Mouse (Mus musculus) CH12.LX (cell line): Measurements from ENCODE around the gene Aire. TPM values are rescaled to one million over a fixed set of nuclear protein-coding genes. Genes with fewer than 3 reads are reported as not detected.
"Not testable (repeated sequence)": the region's sequence is repeated elsewhere in the genome, so short reads cannot be mapped to it uniquely, and the experiment has no call there.

ENCODE experiments used
- DNase-seq: peaks from one replicate; pipeline ENCODE4 v3.0.0-alpha.2; 2013; ENCODE audit errors: extremely low read depth
- H3K27ac ChIP-seq: 2 replicates; pipeline ENCODE4 v1.5.1; 2012; ENCODE audit warnings: low read depth, mild to moderate bottlenecking, control low read depth, moderate library complexity; ENCODE audit not compliant: insufficient read depth
- H3K27me3 ChIP-seq: replicated peaks from 2 replicates; pipeline ENCODE3; 2012; ENCODE audit warnings: inconsistent platforms
- H3K36me3 ChIP-seq, 2 experiments: replicated peaks in 1 of 2; 2 replicates each; pipeline versions ENCODE3 to v1.6.1; 2012; ENCODE audit warnings: inconsistent platforms in 1 of 2, low read length in 1 of 2, mild to moderate bottlenecking in 1 of 2, mixed read lengths in 1 of 2, moderate library complexity in 1 of 2; ENCODE audit not compliant: control insufficient read depth in 1 of 2, insufficient read depth in 1 of 2
- H3K4me1 ChIP-seq, 2 experiments: 2 replicates each; pipeline ENCODE4 v1.6.1; 2012; ENCODE audit warnings: inconsistent platforms in 1 of 2, moderate library complexity in 1 of 2; ENCODE audit not compliant: insufficient read depth in 2 of 2, control insufficient read depth in 1 of 2
- H3K4me2 ChIP-seq: 2 replicates; pipeline ENCODE4 v1.6.1; 2012; ENCODE audit warnings: low read depth, mild to moderate bottlenecking, control low read depth; ENCODE audit not compliant: poor library complexity, insufficient read depth, severe bottlenecking
- H3K4me3 ChIP-seq, 3 experiments: fragments of 150-350 bp in 1 of 3; sonication (generic) in 1 of 3; replicated peaks in 1 of 3; 2 replicates each; pipeline versions ENCODE3 to v1.5.1; 2011 to 2012; ENCODE audit warnings: low read depth in 2 of 3, low read length in 2 of 3, mild to moderate bottlenecking in 2 of 3, moderate library complexity in 2 of 3, control low read depth in 1 of 3, improper control_type of control experiment in 1 of 3, inconsistent platforms in 1 of 3, mixed read lengths in 1 of 3; ENCODE audit not compliant: poor library complexity in 1 of 3
- H3K79me2 ChIP-seq: replicated peaks from 2 replicates; pipeline ENCODE4 v1.6.1; 2012; ENCODE audit warnings: mild to moderate bottlenecking, moderate library complexity; ENCODE audit not compliant: control insufficient read depth, poor library complexity, insufficient read depth, severe bottlenecking; ENCODE audit errors: extremely low read depth
- H3K9ac ChIP-seq: 2 replicates; pipeline ENCODE4 v1.6.1; 2012; ENCODE audit warnings: low read depth, mild to moderate bottlenecking, control low read depth, moderate library complexity; ENCODE audit not compliant: insufficient read depth
- H3K9me3 ChIP-seq: replicated peaks from 2 replicates; pipeline ENCODE3; 2012; ENCODE audit warnings: low read length, inconsistent platforms, mixed read lengths
- BHLHE40 ChIP-seq: IDR thresholded peaks from 2 replicates; pipeline ENCODE4 v1.6.1; 2011; ENCODE audit warnings: mild to moderate bottlenecking, low read depth, low read length, improper control_type of control experiment
- CHD1 ChIP-seq: IDR thresholded peaks from 2 replicates; pipeline ENCODE4 v1.6.1; 2012; ENCODE audit warnings: low read depth, low read length, improper control_type of control experiment, inconsistent platforms
- CHD2 ChIP-seq: IDR thresholded peaks from 2 replicates; pipeline ENCODE4 v1.6.1; 2011; ENCODE audit warnings: low read length, improper control_type of control experiment
- CTCF ChIP-seq, 2 experiments: IDR thresholded peaks in 1 of 2; conservative IDR thresholded peaks in 1 of 2; 2 replicates each; pipeline ENCODE4 v1.5.1; 2011 to 2012; ENCODE audit warnings: low read depth in 2 of 2, low read length in 2 of 2, improper control_type of control experiment in 1 of 2, inconsistent platforms in 1 of 2, mild to moderate bottlenecking in 1 of 2, moderate library complexity in 1 of 2
- E2F4 ChIP-seq: IDR thresholded peaks from 2 replicates; pipeline ENCODE4 v1.6.1; 2011; ENCODE audit warnings: low read depth, low read length, improper control_type of control experiment; ENCODE audit not compliant: insufficient replicate concordance
- ELF1 ChIP-seq: IDR thresholded peaks from 2 replicates; pipeline ENCODE4 v1.6.1; 2014; ENCODE audit warnings: low read depth, mild to moderate bottlenecking, inconsistent platforms, low read length, improper control_type of control experiment
- EP300 ChIP-seq: IDR thresholded peaks from 2 replicates; pipeline ENCODE4 v1.6.1; 2011; ENCODE audit warnings: low read length, improper control_type of control experiment
- GABPA ChIP-seq: IDR thresholded peaks from 2 replicates; pipeline ENCODE4 v1.6.1; 2012; ENCODE audit warnings: low read depth, low read length, improper control_type of control experiment, inconsistent platforms; ENCODE audit not compliant: insufficient replicate concordance
- JUND ChIP-seq: conservative IDR thresholded peaks from 2 replicates; pipeline ENCODE4 v1.6.1; 2011; ENCODE audit warnings: low read depth, low read length, improper control_type of control experiment
- KAT2A ChIP-seq: IDR thresholded peaks from 2 replicates; pipeline ENCODE4 v1.6.1; 2012; ENCODE audit warnings: low read length, improper control_type of control experiment, inconsistent platforms; ENCODE audit not compliant: insufficient replicate concordance
- MAFK ChIP-seq: IDR thresholded peaks from 2 replicates; pipeline ENCODE4 v1.6.1; 2011; ENCODE audit warnings: low read length, improper control_type of control experiment; ENCODE audit not compliant: insufficient replicate concordance
- MAX ChIP-seq: IDR thresholded peaks from 2 replicates; pipeline ENCODE4 v1.6.1; 2011; ENCODE audit warnings: low read length, improper control_type of control experiment
- MAZ ChIP-seq: IDR thresholded peaks from 2 replicates; pipeline ENCODE4 v1.6.1; 2012; ENCODE audit warnings: low read depth, mild to moderate bottlenecking, inconsistent platforms, low read length, improper control_type of control experiment, moderate library complexity
- MXI1 ChIP-seq: IDR thresholded peaks from 2 replicates; pipeline ENCODE4 v1.6.1; 2011; ENCODE audit warnings: mild to moderate bottlenecking, low read depth, low read length, improper control_type of control experiment
- MYC ChIP-seq: IDR thresholded peaks from 2 replicates; pipeline ENCODE4 v1.6.1; 2011; ENCODE audit warnings: low read depth, mild to moderate bottlenecking, improper control_type of control experiment, low read length
- PAX5 ChIP-seq: IDR thresholded peaks from 2 replicates; pipeline ENCODE4 v1.6.1; 2012; ENCODE audit warnings: low read length, inconsistent platforms, mixed read lengths
- RAD21 ChIP-seq: IDR thresholded peaks from 2 replicates; pipeline ENCODE4 v1.6.1; 2011; ENCODE audit warnings: low read depth, mild to moderate bottlenecking, low read length, improper control_type of control experiment, moderate library complexity
- RCOR1 ChIP-seq: conservative IDR thresholded peaks from 2 replicates; pipeline ENCODE4 v1.6.1; 2012; ENCODE audit warnings: low read depth, mild to moderate bottlenecking, inconsistent platforms, low read length, improper control_type of control experiment
- SIN3A ChIP-seq: IDR thresholded peaks from 2 replicates; pipeline ENCODE4 v1.6.1; 2012; ENCODE audit warnings: low read length, improper control_type of control experiment, inconsistent platforms
- USF2 ChIP-seq: conservative IDR thresholded peaks from 2 replicates; pipeline ENCODE4 v1.6.1; 2011; ENCODE audit warnings: low read depth, low read length, improper control_type of control experiment
- ZC3H11A ChIP-seq: IDR thresholded peaks from 2 replicates; pipeline ENCODE4 v1.6.1; 2012; ENCODE audit warnings: low read depth, mild to moderate bottlenecking, inconsistent platforms, low read length, improper control_type of control experiment
- dilution Hi-C: fragments of 300-500 bp; cut with MboI; formaldehyde crosslinking; loops from 2 replicates; pipeline ENCODE4 v1.14.3; 2020; ENCODE audit warnings: low sequenced_read_pairs; ENCODE audit not compliant: extremely low pct_unique_long_range_greater_than_20kb, extremely low pct_ligation_motif_present
- in situ Hi-C: fragments of 300-500 bp; cut with MboI; formaldehyde crosslinking; loops from 3 replicates; pipeline ENCODE4 v1.14.3; 2019; ENCODE audit warnings: low sequenced_read_pairs, low pct_ligation_motif_present, low pct_unique_long_range_greater_than_20kb, mixed read lengths
- polyA plus RNA-seq: library from polyadenylated mRNA; unstranded; fragments of >175 nt; gene quantifications from 2 replicates; pipeline ENCODE4 v1.2.1, GENCODE M21; 2012; ENCODE audit warnings: low read depth; ENCODE audit not compliant: insufficient read length
- total RNA-seq, 2 experiments: library from RNA; depleted of rRNA; stranded (reverse); fragments of 300-350 nt in 1 of 2; fragments of >200 nt in 1 of 2; gene quantifications; 2 replicates each; pipeline ENCODE4 v1.2.3; 2012 to 2014

Aire gene
- total and polyA plus RNA-seq, 3 experiments: 0.16 to 0.17 TPM; not detected in 1

- H3K9ac ChIP-seq, dilution Hi-C loops: not testable (repeated sequence)
- peaks cover 8 to 27% of the 10 kb centered on the region in 2 experiments; a peak in 3 of 4 replicates for H3K4me1 ChIP-seq
Observed at GRCm38 (mm10) chr10:78011116-78011515, 32.3 kb downstream of the Aire start.

DNA sequence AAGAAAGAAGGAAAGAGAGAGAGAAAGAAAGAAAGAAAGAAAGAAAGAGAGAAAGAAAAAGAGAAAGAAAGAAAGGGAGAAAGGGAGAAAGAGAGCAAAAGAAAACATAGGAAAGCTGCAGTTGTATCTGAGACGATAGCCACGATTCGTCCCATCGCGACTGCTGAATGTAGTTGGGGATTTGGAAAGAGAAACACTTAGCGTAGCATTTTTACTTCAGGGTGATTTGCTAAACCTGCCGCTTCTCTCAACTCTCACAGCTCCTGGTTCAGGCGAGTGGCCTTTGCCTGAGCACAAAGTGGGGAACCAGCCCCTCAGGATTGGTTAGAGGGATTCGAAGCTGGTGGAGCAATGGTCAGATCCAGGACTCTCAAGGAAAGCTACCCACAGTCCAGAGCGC, 33.1 kb downstream of the Aire start:
- peak; percentile 8 for DNase-seq
- TF ChIP-seq MAZ (no peak), CHD2 (no peak), RAD21 (no peak), PAX5 (no peak), ELF1 (no peak), MYC (no peak), ZC3H11A (no peak), E2F4 (no peak), BHLHE40 (no peak), CTCF (conservative IDR thresholded peaks at IDR 0.05 in 1 of 2, IDR thresholded peaks at IDR 0.05 in 1 of 2; ENCODE audit: low read depth in 2 of 2, low read length in 2 of 2) (no peak), KAT2A (no peak), SIN3A (no peak), USF2 (no peak), EP300 (no peak), MXI1 (no peak)
- TF ChIP-seq, all 38 proteins: peak for 0
- H3K9ac ChIP-seq: peak overlapping the region; percentile 21; the same call in 1 of the 2 replicates
- in situ Hi-C loops (no loop called here), dilution Hi-C loops (no loop called here)
- peak overlapping the region; percentile 17 for H3K4me2 ChIP-seq
- H3K4me3 ChIP-seq: peak overlapping the region in 1 of 3 experiments; percentile 81
- H3K9me3 ChIP-seq: peaks cover 10% of the 10 kb centered on the region
- peaks cover 12 to 32% of the 10 kb centered on the region in 2 experiments; a peak in 3 of 4 replicates for H3K4me1 ChIP-seq
- peaks cover 14% of the 10 kb centered on the region for H3K79me2 ChIP-seq
- peaks cover 7% of the 10 kb centered on the region for H3K27me3 ChIP-seq
- peaks cover under 1 to 20% of the 10 kb centered on the region in 2 experiments for H3K36me3 ChIP-seq
- no peak overlapping the region for H3K27ac ChIP-seq

More at GRCm38 (mm10) chr10:78011116-78011515, 32.3 kb downstream of the Aire start:
- Histone ChIP-seq H3K79me2 (peaks cover 14% of the 10 kb centered on the region), H3K36me3 (peaks cover 0 to 13% of the 10 kb centered on the region in 2 experiments), H3K9me3 (peaks cover 10% of the 10 kb centered on the region)
- H3K27ac ChIP-seq, H3K4me3 ChIP-seq, in situ Hi-C loops, H3K27me3 ChIP-seq, H3K4me2 ChIP-seq, DNase-seq: not testable (repeated sequence)

DNA sequence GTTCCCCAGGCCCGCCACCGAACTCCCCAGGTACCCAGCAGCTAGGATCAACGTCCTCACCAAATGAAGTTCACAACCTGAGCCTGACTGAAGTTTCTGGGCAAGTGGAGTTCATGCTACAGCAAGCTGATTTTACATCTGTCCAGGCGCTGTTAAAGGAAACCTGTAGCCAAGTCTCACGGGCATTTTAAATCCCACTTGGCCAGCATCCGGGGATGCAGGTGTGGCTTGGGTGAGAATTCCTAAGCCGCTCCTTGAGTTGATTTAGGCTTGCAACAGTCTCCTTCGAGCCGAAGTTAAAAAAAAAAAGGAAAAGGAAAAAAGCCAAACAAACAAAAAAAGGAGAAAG, 33.5 kb downstream of the Aire start, which contains the start of gene Pfkl:
Pfkl (minus strand) TSS at position 139 of the 349 bp plus-strand sequence.
- Histone ChIP-seq H3K27ac (peak within 1 kb of the TSS; percentile 90), H3K9me3 (peaks cover 6% of the 10 kb centered on the region), H3K36me3 (peaks cover 2 to 25% of the 10 kb centered on the region in 2 experiments), H3K27me3 (peaks cover 6% of the 10 kb centered on the region), H3K4me1 (peaks cover 12 to 32% of the 10 kb centered on the region in 2 experiments; a peak in 3 of 4 replicates), H3K4me2 (peak within 1 kb of the TSS; percentile 83), H3K4me3 (peak within 1 kb of the TSS; percentile 87 to 97 (median 96)), H3K79me2 (peaks cover 14% of the 10 kb centered on the region), H3K9ac (peak within 1 kb of the TSS; percentile 96)
- no peak for DNase-seq
- TF ChIP-seq MAX (no peak), ELF1 (no peak; the same call in 1 of the 2 replicates), MAFK (0 out of 2 replicates have a peak, but pooled peaks have one; percentile 31), MAZ (peak; percentile 45; the same call in 1 of the 2 replicates), GABPA (no peak), RCOR1 (no peak), CTCF (conservative IDR thresholded peaks at IDR 0.05 in 1 of 2, IDR thresholded peaks at IDR 0.05 in 1 of 2; ENCODE audit: low read depth in 2 of 2, low read length in 2 of 2) (no peak), CHD1 (no peak), JUND (no peak), MYC (no peak), PAX5 (no peak)
- in situ Hi-C loops (no loop called here), dilution Hi-C loops (no loop called here)
